ENCODE assay signal across 11 mouse cellular contexts in the genomic region with DNA sequence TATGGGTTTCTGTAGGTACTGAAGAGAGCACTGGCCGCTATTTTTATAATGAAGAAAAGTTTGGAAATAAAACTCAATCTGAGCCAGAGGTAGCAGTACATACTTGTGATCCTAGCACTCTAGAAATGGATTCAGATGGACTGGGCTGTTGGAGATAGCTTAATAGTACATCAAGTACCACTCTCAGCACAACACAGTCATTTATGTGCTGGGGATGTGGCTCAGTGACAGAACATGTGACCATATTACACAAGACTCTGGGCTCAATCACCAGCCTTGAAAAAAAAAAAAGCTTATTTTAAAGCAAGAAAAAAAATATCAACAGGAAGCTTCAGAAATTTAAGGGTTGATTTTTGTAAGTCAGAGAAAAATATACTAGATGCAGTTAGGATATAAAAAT.
"Had no signal": no experiment of that assay in that cellular context is flagged by ENCODE, and none has a peak within 500 bp of the region (broad histone marks: within the 10 kb centered on the region; RNA-seq: fewer than 3 reads in every experiment).

No protein-coding gene starts in this region.

- DNase-seq: kidney, adult 2 months; layer of hippocampus, adult 9-11 months; layer of hippocampus, postnatal 36 days; lung, postnatal 36 days; right cerebral cortex, postnatal 14 days; thymus, postnatal 36 days had no signal

- H3K27ac ChIP-seq: kidney, embryonic 15.5 days; limb, embryonic 12.5 days; liver, embryonic 12.5 days; midbrain, embryonic 13.5 days had no signal

- H3K27me3 ChIP-seq: kidney, embryonic 15.5 days; limb, embryonic 12.5 days; liver, embryonic 12.5 days; midbrain, embryonic 13.5 days had no signal

- H3K9ac ChIP-seq: kidney, embryonic 15.5 days; limb, embryonic 12.5 days; liver, embryonic 12.5 days; midbrain, embryonic 13.5 days had no signal

- ATAC-seq: intestine, embryonic 16.5 days; liver, embryonic 12.5 days; midbrain, embryonic 13.5 days had no signal

- H3K9me3 ChIP-seq: kidney, embryonic 15.5 days; limb, embryonic 12.5 days; liver, embryonic 12.5 days; midbrain, embryonic 13.5 days had no signal

- H3K36me3 ChIP-seq: kidney, embryonic 15.5 days; limb, embryonic 12.5 days; liver, embryonic 12.5 days; midbrain, embryonic 13.5 days had no signal

- H3K4me2 ChIP-seq: kidney, embryonic 15.5 days; limb, embryonic 12.5 days; liver, embryonic 12.5 days; midbrain, embryonic 13.5 days had no signal

- H3K4me1 ChIP-seq: kidney, embryonic 15.5 days; limb, embryonic 12.5 days; liver, embryonic 12.5 days; midbrain, embryonic 13.5 days had no signal

- H3K4me3 ChIP-seq: kidney, embryonic 15.5 days; limb, embryonic 12.5 days; liver, embryonic 12.5 days; midbrain, embryonic 13.5 days had no signal
